Mouse (Mus musculus) lung, adult 2 months (tissue): ENCODE data around the gene Pcdh9. TPM values are rescaled to one million over a fixed set of nuclear protein-coding genes. Genes with fewer than 3 reads are reported as not detected.

Experiments used
- DNase-seq: peaks from one replicate; pipeline ENCODE4 v3.0.0; 2022
- H3K4me1 ChIP-seq: fragments of 200-500 bp; 2 replicates; pipeline ENCODE4 v1.6.1; 2011; ENCODE audit warnings: low read length; ENCODE audit not compliant: control insufficient read depth, insufficient read depth
- H3K4me3 ChIP-seq: fragments of 200-500 bp; replicated peaks from 2 replicates; pipeline ENCODE3; 2011; ENCODE audit warnings: low read depth, mild to moderate bottlenecking, control low read depth, low read length; ENCODE audit errors: extremely low read depth
- CTCF ChIP-seq: fragments of 200-500 bp; IDR thresholded peaks from 2 replicates; pipeline ENCODE4 v1.5.1; 2011; ENCODE audit warnings: mild to moderate bottlenecking, low read length, control low read depth; ENCODE audit not compliant: insufficient read depth
- POLR2A ChIP-seq: fragments of 200-500 bp; IDR thresholded peaks from 2 replicates; pipeline ENCODE4 v1.6.1; 2011; ENCODE audit warnings: low read depth, mild to moderate bottlenecking, control low read depth, low read length, borderline replicate concordance; ENCODE audit errors: extremely low read depth
- WGBS: fragments of 180-500 bp; shearing (Covaris S2); methylation state at CpG from one replicate; pipeline ENCODE4 v1.1.7; 2018; 5-methylcytosine and 5-hydroxymethylcytosine counted together
- polyA plus RNA-seq: library from polyadenylated mRNA; depleted of rRNA; stranded (reverse); fragments of >200 nt; gene quantifications from 2 replicates; pipeline ENCODE4 v1.2.3, GENCODE M21; 2012

Pcdh9 gene
- polyA plus RNA-seq, 1 experiment: 0.27 TPM

DNA sequence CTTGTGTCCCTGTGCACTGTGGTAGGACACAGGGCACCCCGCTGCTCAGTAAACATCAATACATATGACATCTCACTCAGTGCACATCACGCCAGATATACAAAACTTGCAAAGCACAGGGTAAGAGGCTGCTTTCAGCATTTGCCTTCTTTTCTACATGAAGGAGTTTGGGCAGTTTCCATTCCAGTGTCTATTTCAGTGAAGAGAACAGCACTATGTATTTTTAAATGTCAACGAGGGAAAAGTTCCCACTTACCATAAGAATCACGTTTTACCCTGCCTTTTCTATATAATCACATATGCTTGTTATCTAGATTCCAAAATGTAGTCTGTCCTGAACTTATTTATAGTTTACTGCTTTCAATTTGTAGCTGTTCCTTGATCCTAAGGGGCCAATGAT lies 355.6 kb downstream of the Pcdh9 start:
- no peak for DNase-seq
- TF ChIP-seq POLR2A (no peak), CTCF (no peak)
- whole genome bisulfite sequencing: 71% methylated on average over 4 of the region's 4 CpGs
- no peak overlapping the region for H3K4me3 ChIP-seq
- H3K4me1 ChIP-seq: no peaks in the 10 kb centered on the region

DNA sequence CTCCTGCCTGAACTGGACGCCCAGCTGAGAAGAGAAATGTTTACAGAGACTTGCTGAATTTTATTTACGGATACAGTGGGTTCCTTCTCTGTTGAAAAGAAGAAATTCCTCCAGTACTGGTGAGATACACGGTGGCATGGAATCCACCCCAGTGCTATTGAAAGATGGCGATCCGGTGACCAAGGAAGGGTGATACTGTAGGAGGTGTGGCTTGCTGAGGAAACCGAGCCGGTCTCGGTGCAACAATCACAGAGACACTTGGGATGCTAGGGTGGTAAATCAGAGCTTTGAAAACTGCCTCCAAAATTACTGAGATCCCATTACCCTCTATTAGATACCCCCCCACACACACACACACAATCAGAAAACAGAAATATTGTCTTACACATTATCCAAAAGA lies 367.0 kb downstream of the Pcdh9 start:
- 61% methylated on average over 8 of the region's 8 CpGs for WGBS
- Histone ChIP-seq H3K4me1 (no peaks in the 10 kb centered on the region), H3K4me3 (no peak overlapping the region)
- TF ChIP-seq POLR2A (no peak), CTCF (no peak)
- DNase-seq: no peak

DNA sequence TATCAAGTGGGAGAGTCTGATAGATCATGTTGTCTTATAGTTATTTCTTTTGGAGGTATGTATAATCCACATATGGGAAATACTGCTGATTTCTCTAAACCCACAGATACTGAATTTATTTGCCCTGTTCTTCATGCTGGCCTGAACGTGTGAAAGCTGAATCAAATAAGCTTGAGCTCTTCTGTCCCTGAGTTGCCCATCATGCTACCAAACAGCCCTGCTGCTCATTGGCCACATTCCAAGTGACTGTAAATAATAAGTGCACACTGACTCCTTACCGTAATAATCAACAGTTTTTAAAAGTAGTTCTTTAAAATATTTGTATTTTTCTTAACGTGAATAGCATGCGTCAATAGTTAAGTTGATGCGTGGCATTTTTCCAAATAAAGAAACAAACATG lies 370.3 kb downstream of the Pcdh9 start:
- TF ChIP-seq POLR2A (no peak), CTCF (no peak)
- no peak overlapping the region for H3K4me3 ChIP-seq
- no peaks in the 10 kb centered on the region for H3K4me1 ChIP-seq
- 59% methylated on average over 5 of the region's 5 CpGs for WGBS
- DNase-seq: no peak

DNA sequence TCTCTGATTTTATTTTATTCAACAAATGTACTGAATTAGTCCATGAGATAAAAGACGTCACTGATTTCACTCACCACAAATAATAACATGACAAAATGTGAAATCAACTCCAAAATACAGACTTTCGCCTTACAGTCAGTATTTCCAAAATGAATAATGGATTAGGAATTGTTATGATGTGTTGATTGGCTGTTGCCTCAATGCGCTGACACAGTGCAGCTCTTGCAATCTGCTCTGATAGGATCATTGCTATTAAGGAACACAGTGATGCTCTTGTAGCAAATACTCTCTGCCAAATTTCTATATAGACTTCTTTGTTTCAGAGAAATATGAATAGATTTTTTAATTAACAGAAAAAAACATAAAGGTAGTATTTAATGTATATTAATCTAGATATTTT lies 373.8 kb downstream of the Pcdh9 start:
- Histone ChIP-seq H3K4me3 (no peak overlapping the region), H3K4me1 (no peaks in the 10 kb centered on the region)
- TF ChIP-seq CTCF: no peak
- no peak for TF ChIP-seq POLR2A
- WGBS: 69% methylated on average over 3 of the region's 3 CpGs
- DNase-seq: no peak

GRCm38 (mm10) chr14:93506107-93506506 lies 384.4 kb downstream of the Pcdh9 start:
- Histone ChIP-seq H3K4me3 (no peak overlapping the region), H3K4me1 (no peaks in the 10 kb centered on the region)
- no peak for TF ChIP-seq CTCF
- no peak for TF ChIP-seq POLR2A
- DNase-seq: no peak

GRCm38 (mm10) chr14:93498813-93499690 lies 391.4 kb downstream of the Pcdh9 start:
- no peak overlapping the region for H3K4me3 ChIP-seq
- TF ChIP-seq POLR2A: no peak
- TF ChIP-seq CTCF: no peak
- peak; percentile 10 for DNase-seq
- 36% methylated on average over 13 of the region's 13 CpGs for WGBS
- H3K4me1 ChIP-seq: no peaks in the 10 kb centered on the region

GRCm38 (mm10) chr14:93474991-93475390 lies 415.5 kb downstream of the Pcdh9 start:
- H3K4me3 ChIP-seq: no peak overlapping the region
- WGBS: 26% methylated on average over 2 of the region's 2 CpGs
- no peak for TF ChIP-seq CTCF
- TF ChIP-seq POLR2A: no peak
- no peak for DNase-seq
- H3K4me1 ChIP-seq: no peaks in the 10 kb centered on the region

- no peak for TF ChIP-seq CTCF
- TF ChIP-seq POLR2A: no peak
- Histone ChIP-seq H3K4me3 (no peak overlapping the region), H3K4me1 (no peaks in the 10 kb centered on the region)
- 81% methylated on average over 8 of the region's 8 CpGs for WGBS
- DNase-seq: no peak
Measured at GRCm38 (mm10) chr14:93472494-93472893, 418.0 kb downstream of the Pcdh9 start.

- WGBS: 85% methylated on average over 4 of the region's 4 CpGs
- TF ChIP-seq CTCF (no peak), POLR2A (no peak)
Measured at GRCm38 (mm10) chr14:93463360-93463892, 427.1 kb downstream of the Pcdh9 start.

More at GRCm38 (mm10) chr14:93463360-93463892, 427.1 kb downstream of the Pcdh9 start:
- H3K4me1 ChIP-seq: no peaks in the 10 kb centered on the region
- DNase-seq: no peak
- H3K4me3 ChIP-seq: no peak overlapping the region
